Mouse (Mus musculus): ENCODE results near the gene Gm10338. TPM values are rescaled to one million over a fixed set of nuclear protein-coding genes. Genes with fewer than 3 reads are reported as not detected.
"Not testable (repeated sequence)": the region's sequence is repeated elsewhere in the genome, so short reads cannot be mapped to it uniquely, and the experiment has no call there.

Gene Gm10338
- not detected in 2 replicates for polyA plus RNA-seq (2014; fragmentation: Nextera tagmentation; extraction: Ambion mirVana)

- ATAC-seq; H3K9ac ChIP-seq (ENCODE audit: low read length); H3K27ac ChIP-seq (ENCODE audit: low read depth, low read length); H3K4me1 ChIP-seq (ENCODE audit: control insufficient read depth, insufficient read depth, low read length); H3K27me3 ChIP-seq (replicated peaks; ENCODE audit: control insufficient read depth, insufficient read depth, low read length); H3K36me3 ChIP-seq (ENCODE audit: control insufficient read depth, insufficient read depth, low read length); DNase-seq (ENCODE audit: low spot score); H3K9me3 ChIP-seq (replicated peaks; ENCODE audit: control insufficient read depth, low read length); H3K4me2 ChIP-seq (ENCODE audit: low read length); H3K4me3 ChIP-seq (ENCODE audit: low read depth, low read length): not testable (repeated sequence)
- WGBS = no CpG with 5 or more reads among the region's 2 CpGs
Measured at GRCm38 (mm10) chr14:7595492-7595891, at the start of gene Gm10338. Gene Gm10338 (minus strand): TSS chr14:7595592.

DNA sequence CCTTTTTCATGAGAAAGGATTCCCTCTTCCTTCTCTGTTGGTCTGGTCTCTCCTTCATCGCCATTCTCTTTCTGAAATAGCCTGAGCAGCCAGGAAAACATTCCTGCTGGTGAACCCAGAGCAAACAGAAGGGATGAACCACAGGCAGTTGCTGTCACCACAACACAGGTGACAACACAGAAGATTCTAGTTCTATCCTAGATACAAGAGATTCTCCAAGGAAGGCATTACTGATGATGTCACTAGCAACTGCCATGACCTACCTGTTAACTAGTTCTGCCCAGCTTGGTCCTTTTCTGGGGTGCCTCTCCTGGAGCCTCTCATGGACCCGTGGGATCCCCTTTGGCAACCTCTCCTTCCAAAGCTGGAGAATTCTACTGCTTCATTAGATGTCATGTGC, 48.5 kb upstream of the Gm10338 start, which contains the start of gene Gm10128:
Gm10128 (minus strand) TSS at position 101 of the 400 bp plus-strand sequence.
- not testable (repeated sequence) for DNase-seq (ENCODE audit: low spot score); H3K36me3 ChIP-seq (ENCODE audit: control insufficient read depth, insufficient read depth, low read length); H3K4me1 ChIP-seq (ENCODE audit: control insufficient read depth, insufficient read depth, low read length); H3K4me2 ChIP-seq (ENCODE audit: low read length); H3K27me3 ChIP-seq (replicated peaks; ENCODE audit: control insufficient read depth, insufficient read depth, low read length); H3K4me3 ChIP-seq (ENCODE audit: low read depth, low read length); H3K9me3 ChIP-seq (replicated peaks; ENCODE audit: control insufficient read depth, low read length); ATAC-seq; H3K27ac ChIP-seq (ENCODE audit: low read depth, low read length); H3K9ac ChIP-seq (ENCODE audit: low read length)
- no CpG with 5 or more reads among the region's 2 CpGs for WGBS

GRCm38 (mm10) chr14:7568382-7568781, 27.0 kb downstream of the Gm10338 start, which contains the start of gene Gm3558:
Gene Gm3558 (minus strand): TSS chr14:7568566.
- H3K9ac ChIP-seq (ENCODE audit: low read length); H3K27me3 ChIP-seq (replicated peaks; ENCODE audit: control insufficient read depth, insufficient read depth, low read length); ATAC-seq; DNase-seq (ENCODE audit: low spot score); H3K4me1 ChIP-seq (ENCODE audit: control insufficient read depth, insufficient read depth, low read length); H3K9me3 ChIP-seq (replicated peaks; ENCODE audit: control insufficient read depth, low read length); H3K36me3 ChIP-seq (ENCODE audit: control insufficient read depth, insufficient read depth, low read length); H3K27ac ChIP-seq (ENCODE audit: low read depth, low read length): not testable (repeated sequence)
- H3K4me2 ChIP-seq (ENCODE audit: low read length) = peak within 1 kb of the TSS; percentile 53
- WGBS = no CpG with 5 or more reads among the region's 34 CpGs
- peak within 1 kb of the TSS; percentile 36 for H3K4me3 ChIP-seq (ENCODE audit: low read depth, low read length)

GRCm38 (mm10) chr14:7567890-7568289, 27.5 kb downstream of the Gm10338 start:
- Histone ChIP-seq H3K4me2 (ENCODE audit: low read length) (peak overlapping the region; percentile 53), H3K4me3 (ENCODE audit: low read depth, low read length) (peak overlapping the region; percentile 36)
- not testable (repeated sequence) for ATAC-seq; H3K9me3 ChIP-seq (replicated peaks; ENCODE audit: control insufficient read depth, low read length); H3K36me3 ChIP-seq (ENCODE audit: control insufficient read depth, insufficient read depth, low read length); H3K27me3 ChIP-seq (replicated peaks; ENCODE audit: control insufficient read depth, insufficient read depth, low read length); H3K4me1 ChIP-seq (ENCODE audit: control insufficient read depth, insufficient read depth, low read length); H3K27ac ChIP-seq (ENCODE audit: low read depth, low read length); H3K9ac ChIP-seq (ENCODE audit: low read length)
- DNase-seq (ENCODE audit: low spot score) = peak; percentile 0
- 0% methylated on average over 18 of the region's 27 CpGs for WGBS

DNA sequence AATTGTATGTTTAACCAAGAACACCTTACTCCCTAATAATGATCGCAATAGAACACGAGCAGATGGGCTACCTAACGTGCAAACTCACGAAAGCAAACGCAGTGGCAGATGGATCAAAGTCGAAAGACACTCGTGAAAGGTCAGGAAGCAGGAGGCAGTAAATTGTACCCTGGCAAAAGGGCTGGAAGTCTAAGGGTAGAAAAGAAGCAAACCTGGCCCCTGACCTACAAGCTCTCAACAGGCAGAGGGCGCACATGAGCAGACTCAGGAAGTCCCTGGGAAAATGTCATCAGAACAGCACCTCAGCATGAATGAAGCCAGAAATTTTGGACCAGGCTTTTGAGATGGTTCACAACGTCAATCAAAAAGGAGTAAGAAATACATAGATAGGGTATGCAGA, 28.1 kb downstream of the Gm10338 start:
- WGBS = 2% methylated on average over 6 of the region's 9 CpGs
- ATAC-seq = not testable (repeated sequence)

More for the DNA sequence above, 28.1 kb downstream of the Gm10338 start:
- DNase-seq (ENCODE audit: low spot score); H3K36me3 ChIP-seq (ENCODE audit: control insufficient read depth, insufficient read depth, low read length); H3K27ac ChIP-seq (ENCODE audit: low read depth, low read length); H3K4me1 ChIP-seq (ENCODE audit: control insufficient read depth, insufficient read depth, low read length); H3K4me2 ChIP-seq (ENCODE audit: low read length); H3K9ac ChIP-seq (ENCODE audit: low read length); H3K4me3 ChIP-seq (ENCODE audit: low read depth, low read length); H3K9me3 ChIP-seq (replicated peaks; ENCODE audit: control insufficient read depth, low read length); H3K27me3 ChIP-seq (replicated peaks; ENCODE audit: control insufficient read depth, insufficient read depth, low read length): not testable (repeated sequence)

Other genes with a start within 250 kb of the Gm10338 start
- gene Gm8374, start 230.5 kb downstream of the Gm10338 start, polyA plus RNA-seq (2014; fragmentation: Nextera tagmentation; extraction: Ambion mirVana) = not detected in 2 replicates
- not detected in 2 replicates for gene Gm3755, start 144.7 kb downstream of the Gm10338 start, polyA plus RNA-seq (2014; fragmentation: Nextera tagmentation; extraction: Ambion mirVana)
- 10.0 and 11.0 TPM in 2 replicates for gene Gm3752, start 111.8 kb downstream of the Gm10338 start, polyA plus RNA-seq (2014; fragmentation: Nextera tagmentation; extraction: Ambion mirVana)
- 2.9 and 4.1 TPM in 2 replicates for gene Gm3558, start 27.0 kb downstream of the Gm10338 start, polyA plus RNA-seq (2014; fragmentation: Nextera tagmentation; extraction: Ambion mirVana)
- not detected in 2 replicates for gene Gm10128, start 48.4 kb upstream of the Gm10338 start, polyA plus RNA-seq (2014; fragmentation: Nextera tagmentation; extraction: Ambion mirVana)
- gene Gm26661, start 196.0 kb upstream of the Gm10338 start, polyA plus RNA-seq (2014; fragmentation: Nextera tagmentation; extraction: Ambion mirVana) = not detected in 2 replicates
- gene Flnb, start 222.4 kb upstream of the Gm10338 start, polyA plus RNA-seq (2014; fragmentation: Nextera tagmentation; extraction: Ambion mirVana) = 6.8 and 8.0 TPM in 2 replicates